7 mouse cellular contexts compared by ENCODE assay signal in genomic region chr14:53795160-53795559, GRCm38 (mm10).
DNase-seq lines count a peak whose midpoint lies in the region; ATAC-seq and TF ChIP-seq lines count a peak whose summit lies in the region.
"Not testable (repeated sequence)": the region's sequence is repeated elsewhere in the genome, so short reads cannot be mapped to it uniquely, and the experiment has no call there.

No protein-coding gene starts in this region.

- ATAC-seq in common myeloid progenitor, adult 5-6 weeks (replicated peaks; ENCODE audit: low read depth, poor library complexity, severe bottlenecking) = peak; percentile 69; the same call in 1 of the 2 replicates
- peak; percentile 71 for ATAC-seq in heart, embryonic 16.5 days (replicated peaks; ENCODE audit: extremely low read depth, insufficient read depth, low FRiP score)
- ATAC-seq in liver, embryonic 14.5 days (ENCODE audit: insufficient read depth) = peak; percentile 88
- peak; percentile 93 for ATAC-seq in megakaryocyte-erythroid progenitor cell, adult 5-6 weeks (replicated peaks; ENCODE audit: low FRiP score, low TSS enrichment, poor library complexity, severe bottlenecking)

- H3K4me2 ChIP-seq in heart, embryonic 16.5 days (ENCODE audit: low read depth, low read length) = not testable (repeated sequence)
- H3K4me2 ChIP-seq in liver, embryonic 14.5 days (ENCODE audit: low read depth) = peak overlapping the region; percentile 64

- not testable (repeated sequence) for TF ChIP-seq CTCF in liver, embryonic 14.5 days (IDR thresholded peaks at IDR 0.05; ENCODE audit: low read depth)

- H3K4me1 ChIP-seq in heart, embryonic 16.5 days (ENCODE audit: control insufficient read depth, insufficient read depth, low read length) = not testable (repeated sequence)
- peaks cover 8 to 16% of the 10 kb centered on the region in 2 experiments; a peak in 3 of 4 replicates for H3K4me1 ChIP-seq in liver, embryonic 14.5 days (replicated peaks; ENCODE audit: control insufficient read depth in 2 of 2, insufficient read depth in 2 of 2, low read length in 1 of 2)

- H3K9ac ChIP-seq in heart, embryonic 16.5 days (ENCODE audit: low read length) = not testable (repeated sequence)
- peak overlapping the region; percentile 51 for H3K9ac ChIP-seq in liver, embryonic 14.5 days (replicated peaks)

- not testable (repeated sequence) for H3K27me3 ChIP-seq in heart, embryonic 16.5 days (ENCODE audit: control insufficient read depth, insufficient read depth, low read length); liver, embryonic 14.5 days (ENCODE audit: control insufficient read depth, insufficient read depth, low read length)

- peak overlapping the region; percentile 27; the same call in 1 of the 2 replicates for H3K27ac ChIP-seq in heart, embryonic 16.5 days (ENCODE audit: low read length)
- H3K27ac ChIP-seq in liver, embryonic 14.5 days = not testable (repeated sequence)

- not testable (repeated sequence) for TF ChIP-seq EP300 in liver, embryonic 14.5 days (IDR thresholded peaks at IDR 0.05; ENCODE audit: low read depth)

- peak overlapping the region; percentile 12; the same call in 1 of the 2 replicates for H3K4me3 ChIP-seq in heart, embryonic 16.5 days (ENCODE audit: low read length)
- peak overlapping the region; percentile 33 to 42 for H3K4me3 ChIP-seq in liver, embryonic 14.5 days (ENCODE audit: insufficient read depth in 1 of 2, low read depth in 2 of 2, low read length in 2 of 2)

- not testable (repeated sequence) for H3K36me3 ChIP-seq in heart, embryonic 16.5 days (ENCODE audit: control insufficient read depth, insufficient read depth); liver, embryonic 14.5 days (replicated peaks; ENCODE audit: control insufficient read depth, insufficient read depth, low read depth)

- WGBS in heart, embryonic 16.5 days = 64% methylated on average over 1 of the region's 1 CpGs
- 4% methylated on average over 1 of the region's 1 CpGs for WGBS in liver, embryonic 14.5 days (ENCODE audit: insufficient replicate concordance)

- not testable (repeated sequence) for H3K9me3 ChIP-seq in heart, embryonic 16.5 days (replicated peaks; ENCODE audit: control insufficient read depth, low read length); liver, embryonic 14.5 days (ENCODE audit: control insufficient read depth, low read length)

- peak; percentile 57 for DNase-seq in CD4-positive, CD25-positive, alpha-beta regulatory T cell, adult 2 months (ENCODE audit: low read depth, low spot score)
- peak; percentile 51 for DNase-seq in MEL-GATA-1-ER (ENCODE audit: extremely low read depth, low read depth)
- DNase-seq in liver, embryonic 14.5 days (ENCODE audit: low read depth in 3 of 3, low spot score in 3 of 3) = peak; percentile 30 to 64 (median 33)
- DNase-seq in thymus, adult 18-20 months = peak; percentile 51 to 76
